Mouse (Mus musculus): ENCODE data around the gene Ets2.

DNA sequence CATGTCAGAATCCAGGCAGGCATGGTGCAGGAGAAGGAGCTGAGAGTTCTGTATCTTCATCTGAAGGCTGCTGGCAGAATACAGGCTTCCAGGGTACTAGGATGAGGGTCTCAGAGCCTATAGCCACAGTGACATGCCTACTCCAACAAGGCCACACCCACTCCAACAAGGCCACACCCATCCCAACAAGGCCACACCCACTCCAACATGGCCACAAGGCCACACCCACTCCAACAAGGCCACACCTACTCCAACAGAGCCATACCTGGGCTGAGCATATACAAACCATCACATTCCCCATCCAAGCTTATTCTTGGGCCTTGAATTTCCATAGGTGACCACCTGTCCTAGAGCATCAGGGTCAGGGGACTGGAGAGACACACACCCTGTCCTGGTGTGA is 34.2 kb downstream of the Ets2 start:
- no peak for TF ChIP-seq CTCF (IDR thresholded peaks at IDR 0.05; ENCODE audit: low read depth)
- no peak for TF ChIP-seq EP300 (optimal IDR thresholded peaks at IDR 0.05)

Data from stomach, postnatal 0 days (tissue).